Mouse (Mus musculus): ENCODE measurements at regions not wholly inside any gene's neighbourhood (a gene's known extent, or its start where the extent isn't known, plus 50 kb on each side); places are given as distances from the start of the nearest gene placed in this dataset.

DNA sequence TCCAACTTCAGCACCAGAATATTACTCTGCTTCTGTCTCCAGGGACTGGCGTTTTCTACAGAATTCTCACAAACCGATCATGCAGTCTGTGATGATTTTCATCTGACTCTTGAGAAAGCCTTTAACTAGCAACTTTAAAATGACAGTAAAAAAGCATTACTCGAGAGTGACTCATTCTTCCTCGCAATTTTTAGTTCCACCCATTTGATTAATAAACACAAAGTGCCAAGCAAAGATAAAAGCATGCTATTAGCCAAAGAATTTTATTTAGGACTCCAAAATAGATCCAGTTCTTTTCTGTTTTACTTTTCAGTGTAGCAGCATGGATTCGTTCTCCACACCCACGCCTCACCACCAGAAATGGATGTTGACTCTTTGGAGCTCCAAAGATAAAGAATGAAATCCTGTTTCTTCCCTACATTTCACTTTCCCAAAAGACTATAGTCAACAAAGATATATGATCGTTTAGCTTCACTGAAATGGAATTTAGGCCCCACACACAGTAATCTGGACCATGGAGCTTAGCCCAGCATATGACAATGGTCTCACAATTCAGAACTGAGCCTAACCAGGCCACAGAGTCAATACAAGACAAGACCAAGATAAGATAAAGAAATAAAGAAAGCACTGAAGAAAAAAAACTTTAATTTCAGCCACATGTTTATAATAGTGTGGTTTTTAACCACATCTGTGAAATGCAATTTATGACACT, 486.5 kb upstream of the C030005K15Rik start:
- H3K27ac ChIP-seq (ENCODE audit: low read depth, low read length): no peak overlapping the region
- WGBS: 80% methylated on average over 7 of the region's 7 CpGs
- H3K27me3 ChIP-seq (ENCODE audit: insufficient read depth, low read length): no peaks in the 10 kb centered on the region
- no peak overlapping the region for H3K4me3 ChIP-seq (ENCODE audit: low read depth, low read length)
- no peak overlapping the region for H3K9ac ChIP-seq (replicated peaks; ENCODE audit: low read length, poor library complexity, severe bottlenecking)
- no peaks in the 10 kb centered on the region for H3K36me3 ChIP-seq (ENCODE audit: insufficient read depth, low read length)
- H3K4me2 ChIP-seq (ENCODE audit: low read depth, low read length, poor library complexity, severe bottlenecking): no peak overlapping the region
- DNase-seq (ENCODE audit: low spot score): no peak
- no peaks in the 10 kb centered on the region for H3K9me3 ChIP-seq (ENCODE audit: low read length)
- H3K4me1 ChIP-seq (ENCODE audit: insufficient read depth, low read length): no peaks in the 10 kb centered on the region
- ATAC-seq (ENCODE audit: low FRiP score): no peak
- no peak for TF ChIP-seq CTCF (IDR thresholded peaks at IDR 0.05)

DNA sequence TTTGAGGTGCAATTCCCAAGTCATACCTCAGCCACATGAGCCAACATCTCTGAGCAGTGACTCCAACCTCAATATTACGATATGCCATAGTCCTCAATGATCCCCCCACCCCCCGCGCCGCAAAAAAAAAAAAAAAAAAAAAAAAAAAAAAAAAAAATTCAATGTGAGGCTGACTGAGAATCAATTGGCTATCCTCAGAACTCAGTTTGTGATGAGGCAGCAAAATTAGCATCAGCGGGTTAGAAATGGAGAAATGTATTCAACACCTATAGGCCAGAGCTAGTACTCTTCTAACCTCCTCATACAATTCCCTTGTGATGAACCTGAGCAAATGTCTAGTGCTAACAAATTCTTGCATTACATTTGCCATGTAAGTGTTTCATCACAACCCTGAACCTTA, 504.5 kb upstream of the C030005K15Rik start:
- Histone ChIP-seq H3K4me1 (ENCODE audit: insufficient read depth, low read length) (no peaks in the 10 kb centered on the region), H3K9ac (replicated peaks; ENCODE audit: low read length, poor library complexity, severe bottlenecking) (no peak overlapping the region), H3K9me3 (ENCODE audit: low read length) (no peaks in the 10 kb centered on the region), H3K36me3 (ENCODE audit: insufficient read depth, low read length) (no peaks in the 10 kb centered on the region), H3K27ac (ENCODE audit: low read depth, low read length) (no peak overlapping the region), H3K27me3 (ENCODE audit: insufficient read depth, low read length) (no peaks in the 10 kb centered on the region), H3K4me3 (ENCODE audit: low read depth, low read length) (no peak overlapping the region), H3K4me2 (ENCODE audit: low read depth, low read length, poor library complexity, severe bottlenecking) (no peak overlapping the region)
- DNase-seq (ENCODE audit: low spot score) (no peak), ATAC-seq (ENCODE audit: low FRiP score) (no peak)
- TF ChIP-seq CTCF (IDR thresholded peaks at IDR 0.05): no peak
- WGBS: 95% methylated on average over 5 of the region's 5 CpGs

DNA sequence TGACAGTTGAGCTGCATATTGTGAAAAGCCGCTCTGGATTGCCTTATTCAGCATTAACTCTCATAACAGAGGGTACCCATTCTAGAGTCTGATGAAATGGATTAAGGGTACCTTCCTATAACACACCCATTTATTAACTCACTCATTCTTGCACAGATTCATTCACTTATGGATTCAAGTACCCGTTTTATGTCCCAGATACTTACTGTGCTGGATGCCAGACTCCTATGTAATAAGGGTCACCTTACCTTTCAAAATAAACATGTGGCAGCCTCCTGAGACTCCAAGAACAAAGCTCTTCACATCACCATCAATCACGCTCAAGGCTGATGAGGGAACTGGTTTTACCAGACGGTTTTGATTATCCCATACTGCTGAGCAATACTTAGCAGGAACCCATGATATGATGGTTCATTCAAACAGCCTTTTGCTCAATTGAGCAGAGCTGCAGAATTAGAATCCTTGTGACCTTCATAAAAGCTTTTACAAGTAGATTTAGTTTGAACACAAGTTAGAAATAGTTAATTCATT, 505.2 kb upstream of the C030005K15Rik start:
- Histone ChIP-seq H3K4me3 (ENCODE audit: low read depth, low read length) (no peak overlapping the region), H3K27ac (ENCODE audit: low read depth, low read length) (no peak overlapping the region), H3K4me2 (ENCODE audit: low read depth, low read length, poor library complexity, severe bottlenecking) (no peak overlapping the region), H3K9ac (replicated peaks; ENCODE audit: low read length, poor library complexity, severe bottlenecking) (no peak overlapping the region), H3K9me3 (ENCODE audit: low read length) (no peaks in the 10 kb centered on the region), H3K36me3 (ENCODE audit: insufficient read depth, low read length) (no peaks in the 10 kb centered on the region), H3K27me3 (ENCODE audit: insufficient read depth, low read length) (no peaks in the 10 kb centered on the region), H3K4me1 (ENCODE audit: insufficient read depth, low read length) (no peaks in the 10 kb centered on the region)
- DNase-seq (ENCODE audit: low spot score) (no peak), ATAC-seq (ENCODE audit: low FRiP score) (no peak)
- 83% methylated on average over 4 of the region's 4 CpGs for WGBS
- no peak for TF ChIP-seq CTCF (IDR thresholded peaks at IDR 0.05)

DNA sequence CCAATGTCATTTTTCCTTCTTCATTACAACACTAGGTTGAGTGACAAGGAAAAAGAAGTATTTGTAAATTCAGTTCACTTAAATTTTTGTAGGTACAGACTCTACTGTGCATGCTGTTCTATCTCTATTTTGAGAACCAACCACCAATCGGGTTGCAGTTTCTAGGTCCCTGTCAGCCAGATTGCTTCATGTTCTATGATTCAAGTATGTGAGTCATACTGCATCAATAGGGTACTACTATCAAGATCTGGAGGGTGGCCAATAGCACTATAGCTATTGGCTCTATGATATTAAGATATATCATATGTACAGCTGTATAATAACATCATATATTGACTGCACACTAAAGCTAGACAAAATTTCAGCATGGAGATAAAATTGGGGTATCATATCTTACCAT, 521.8 kb upstream of the C030005K15Rik start:
- H3K4me3 ChIP-seq (ENCODE audit: low read depth, low read length): no peak overlapping the region
- H3K9me3 ChIP-seq (ENCODE audit: low read length): no peaks in the 10 kb centered on the region
- no peak overlapping the region for H3K9ac ChIP-seq (replicated peaks; ENCODE audit: low read length, poor library complexity, severe bottlenecking)
- H3K27me3 ChIP-seq (ENCODE audit: insufficient read depth, low read length): no peaks in the 10 kb centered on the region
- no peak for ATAC-seq (ENCODE audit: low FRiP score)
- 89% methylated on average over 1 of the region's 1 CpGs for WGBS
- H3K27ac ChIP-seq (ENCODE audit: low read depth, low read length): no peak overlapping the region
- no peak for TF ChIP-seq CTCF (IDR thresholded peaks at IDR 0.05)
- H3K4me1 ChIP-seq (ENCODE audit: insufficient read depth, low read length): no peaks in the 10 kb centered on the region
- no peak overlapping the region for H3K4me2 ChIP-seq (ENCODE audit: low read depth, low read length, poor library complexity, severe bottlenecking)
- H3K36me3 ChIP-seq (ENCODE audit: insufficient read depth, low read length): no peaks in the 10 kb centered on the region
- DNase-seq (ENCODE audit: low spot score): no peak

DNA sequence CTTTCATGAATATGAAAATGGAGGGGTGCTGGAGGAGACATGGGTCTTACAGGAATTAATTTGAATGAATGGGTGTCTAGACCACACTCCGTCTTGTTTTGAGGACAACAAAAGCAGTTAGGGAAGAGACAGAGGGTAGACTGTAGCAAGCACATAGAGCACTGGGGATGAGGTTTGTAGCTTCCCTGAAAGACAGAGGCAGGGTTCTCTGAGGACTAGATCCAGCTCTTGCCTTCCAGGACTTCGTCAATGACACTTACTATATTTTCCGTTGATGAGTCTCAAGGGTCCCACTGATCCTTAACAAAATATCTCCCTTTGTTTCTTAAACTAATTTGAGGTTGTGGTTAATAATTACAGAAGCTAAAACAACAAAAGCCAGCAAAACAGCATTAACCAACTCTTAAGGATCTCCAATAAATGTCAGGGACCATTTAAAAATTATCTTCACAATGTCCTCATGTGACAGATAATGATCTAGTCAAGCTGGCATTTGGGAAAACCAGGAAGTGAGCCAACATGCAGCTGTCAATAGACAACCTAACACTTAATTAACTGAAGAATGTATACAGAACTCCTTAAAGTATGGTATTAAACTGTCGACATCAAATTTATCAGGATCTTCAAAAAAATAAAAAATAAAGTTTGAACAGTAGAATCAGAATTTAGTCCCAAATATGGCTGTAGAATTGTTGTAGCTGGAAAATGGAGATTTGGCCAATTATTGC, 531.6 kb upstream of the C030005K15Rik start:
- Histone ChIP-seq H3K4me1 (ENCODE audit: insufficient read depth, low read length) (no peaks in the 10 kb centered on the region), H3K27ac (ENCODE audit: low read depth, low read length) (no peak overlapping the region), H3K4me2 (ENCODE audit: low read depth, low read length, poor library complexity, severe bottlenecking) (no peak overlapping the region), H3K9ac (replicated peaks; ENCODE audit: low read length, poor library complexity, severe bottlenecking) (no peak overlapping the region), H3K27me3 (ENCODE audit: insufficient read depth, low read length) (no peaks in the 10 kb centered on the region), H3K9me3 (ENCODE audit: low read length) (no peaks in the 10 kb centered on the region), H3K36me3 (ENCODE audit: insufficient read depth, low read length) (no peaks in the 10 kb centered on the region), H3K4me3 (ENCODE audit: low read depth, low read length) (no peak overlapping the region)
- 81% methylated on average over 4 of the region's 4 CpGs for WGBS
- no peak for ATAC-seq (ENCODE audit: low FRiP score)
- no peak for TF ChIP-seq CTCF (IDR thresholded peaks at IDR 0.05)
- no peak for DNase-seq (ENCODE audit: low spot score)

DNA sequence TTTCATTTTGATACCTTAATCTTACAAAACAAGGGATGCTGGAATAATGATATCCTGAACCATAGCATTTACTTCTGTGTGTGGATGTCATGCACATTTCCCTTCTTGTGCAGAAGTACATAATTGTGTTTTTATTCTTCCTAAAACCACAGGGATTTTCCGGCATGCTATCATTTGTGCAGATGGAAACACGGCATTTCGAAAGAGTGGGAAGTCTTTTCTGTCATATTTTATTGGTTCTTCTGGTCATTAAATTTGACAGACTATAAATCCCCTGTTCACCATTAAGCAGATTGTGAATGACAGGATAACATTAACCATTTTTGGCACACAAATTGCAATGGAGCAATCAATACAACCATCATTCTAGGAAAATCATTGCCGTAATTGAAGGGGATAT, 532.7 kb upstream of the C030005K15Rik start:
- ATAC-seq (ENCODE audit: low FRiP score) (no peak), DNase-seq (ENCODE audit: low spot score) (no peak)
- no peaks in the 10 kb centered on the region for H3K9me3 ChIP-seq (ENCODE audit: low read length)
- WGBS: 78% methylated on average over 4 of the region's 4 CpGs
- no peak overlapping the region for H3K27ac ChIP-seq (ENCODE audit: low read depth, low read length)
- no peak overlapping the region for H3K9ac ChIP-seq (replicated peaks; ENCODE audit: low read length, poor library complexity, severe bottlenecking)
- no peak overlapping the region for H3K4me3 ChIP-seq (ENCODE audit: low read depth, low read length)
- H3K36me3 ChIP-seq (ENCODE audit: insufficient read depth, low read length): no peaks in the 10 kb centered on the region
- TF ChIP-seq CTCF (IDR thresholded peaks at IDR 0.05): no peak
- no peaks in the 10 kb centered on the region for H3K4me1 ChIP-seq (ENCODE audit: insufficient read depth, low read length)
- no peak overlapping the region for H3K4me2 ChIP-seq (ENCODE audit: low read depth, low read length, poor library complexity, severe bottlenecking)
- no peaks in the 10 kb centered on the region for H3K27me3 ChIP-seq (ENCODE audit: insufficient read depth, low read length)
